Mouse (Mus musculus) thymus, adult 2 months (tissue): ENCODE measurements at regions not wholly inside any gene's neighbourhood (a gene's known extent, or its start where the extent isn't known, plus 50 kb on each side); places are given as distances from the start of the nearest gene placed in this dataset.

ENCODE experiments used
- CTCF ChIP-seq: fragments of 200-500 bp; IDR thresholded peaks from 2 replicates; pipeline ENCODE4 v1.5.1; 2012; ENCODE audit warnings: mild to moderate bottlenecking, control low read depth, low read length, moderate library complexity, borderline replicate concordance; ENCODE audit not compliant: control insufficient read depth, poor library complexity, insufficient read depth; ENCODE audit errors: extremely low read depth
- POLR2A ChIP-seq: fragments of 200-500 bp; IDR thresholded peaks from 2 replicates; pipeline ENCODE4 v1.6.1; 2012; ENCODE audit warnings: mild to moderate bottlenecking, low read length, control low read depth, moderate library complexity; ENCODE audit not compliant: control insufficient read depth, poor library complexity, insufficient read depth; ENCODE audit errors: extremely low read depth

DNA sequence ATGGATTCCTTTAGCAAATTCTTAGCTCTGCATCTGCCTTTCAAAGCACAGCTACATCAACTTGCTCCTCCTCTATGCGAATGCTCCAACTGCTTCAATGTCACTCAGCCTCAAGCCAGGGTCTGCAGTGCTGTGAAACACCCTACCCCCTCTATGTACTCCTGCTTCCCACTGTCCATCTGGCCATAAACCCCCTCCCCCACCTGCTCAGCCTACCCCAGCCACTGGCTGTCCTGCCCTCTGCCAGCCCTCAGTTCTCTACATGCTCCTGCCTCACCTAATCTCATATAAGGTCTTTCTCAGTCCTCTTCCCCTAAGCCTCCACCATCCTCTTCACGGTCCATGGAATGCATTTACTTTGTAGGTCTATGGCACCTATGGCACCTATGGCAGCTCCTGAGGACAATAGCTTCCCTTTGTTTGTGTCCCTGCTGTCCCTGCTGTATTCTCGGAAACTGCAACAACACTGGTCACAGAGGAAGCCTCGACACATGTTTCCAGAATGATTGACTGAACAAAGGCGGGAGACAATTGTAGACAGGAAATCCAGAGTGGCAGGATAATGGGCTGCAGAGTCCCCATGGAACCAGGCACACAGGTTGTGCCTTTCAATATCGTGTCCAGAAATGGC, 441.2 kb downstream of the Prdm2 start:
- TF ChIP-seq CTCF (no peak), POLR2A (no peak)
